Mouse (Mus musculus) intestine, embryonic 16.5 days (tissue): ENCODE measurements at regions not wholly inside any gene's neighbourhood (a gene's known extent, or its start where the extent isn't known, plus 50 kb on each side); places are given as distances from the start of the nearest gene placed in this dataset.

Experiments used
- ATAC-seq: fragments of 200-750 bp; cut with Nextera tagmentation; 2 replicates; pipeline ENCODE4 v1.8.0; 2017; ENCODE audit warnings: moderate TSS enrichment, moderate library complexity
- H3K27ac ChIP-seq: fragments of 300-500 bp; sonication (generic); 2 replicates; pipeline ENCODE4 v1.5.1; 2014; ENCODE audit warnings: mild to moderate bottlenecking, low read length
- H3K27me3 ChIP-seq: fragments of 300-500 bp; sonication (generic); replicated peaks from 2 replicates; pipeline ENCODE4 v1.6.1; 2014; ENCODE audit warnings: low read length, control low read depth, mixed read lengths; ENCODE audit not compliant: control insufficient read depth, insufficient read depth
- H3K36me3 ChIP-seq: fragments of 300-500 bp; sonication (generic); 2 replicates; pipeline ENCODE4 v1.6.1; 2014; ENCODE audit warnings: low read length, control low read depth; ENCODE audit not compliant: control insufficient read depth, insufficient read depth
- H3K4me1 ChIP-seq: fragments of 300-500 bp; sonication (generic); 2 replicates; pipeline ENCODE4 v1.6.1; 2014; ENCODE audit warnings: low read length, control low read depth, mixed read lengths; ENCODE audit not compliant: control insufficient read depth, insufficient read depth
- H3K4me2 ChIP-seq: fragments of 300-500 bp; sonication (generic); 2 replicates; pipeline ENCODE4 v1.6.1; 2014; ENCODE audit warnings: low read depth, low read length, control low read depth
- H3K4me3 ChIP-seq: fragments of 300-500 bp; sonication (generic); 2 replicates; pipeline ENCODE4 v1.5.1; 2014; ENCODE audit warnings: mild to moderate bottlenecking, low read length
- H3K9ac ChIP-seq: fragments of 300-500 bp; sonication (generic); 2 replicates; pipeline ENCODE4 v1.6.1; 2014; ENCODE audit warnings: low read depth, low read length
- H3K9me3 ChIP-seq: fragments of 300-500 bp; sonication (generic); 2 replicates; pipeline ENCODE4 v1.6.1; 2016; ENCODE audit warnings: low read length, control low read depth; ENCODE audit not compliant: control insufficient read depth
- WGBS: fragments of 180-500 bp; shearing (Covaris S2); extraction: QIAGEN DNeasy Blood & Tissue Kit; methylation state at CpG from one replicate; pipeline ENCODE4 v1.1.7; 2014; 5-methylcytosine and 5-hydroxymethylcytosine counted together

DNA sequence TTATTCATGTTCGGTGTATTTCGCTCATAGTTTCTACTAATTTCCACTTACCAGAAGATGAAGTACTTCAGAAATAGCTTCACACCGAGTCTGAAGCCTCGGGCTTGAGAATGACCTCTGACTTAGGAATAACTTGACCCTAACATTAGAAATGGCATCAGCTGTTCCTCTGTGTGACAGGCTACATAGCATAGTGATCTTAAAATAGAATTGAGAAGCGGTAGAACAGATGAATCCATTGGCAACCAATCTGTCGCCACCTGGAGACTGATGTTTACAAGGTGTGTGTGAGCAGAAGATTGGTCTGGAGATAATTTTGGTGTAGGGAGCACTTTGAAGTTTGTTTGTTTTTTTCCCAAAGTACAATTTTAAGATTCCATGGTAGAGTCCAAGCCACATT lies 60.9 kb upstream of the Ahi1 start:
- Histone ChIP-seq H3K27ac (no peak overlapping the region), H3K4me3 (no peak overlapping the region), H3K9me3 (no peaks in the 10 kb centered on the region), H3K4me2 (no peak overlapping the region), H3K27me3 (no peaks in the 10 kb centered on the region), H3K36me3 (no peaks in the 10 kb centered on the region), H3K9ac (no peak overlapping the region), H3K4me1 (no peaks in the 10 kb centered on the region)
- 71% methylated on average over 6 of the region's 6 CpGs for WGBS
- ATAC-seq: no peak

GRCm38 (mm10) chr10:20883618-20884017 lies 68.7 kb upstream of the Ahi1 start:
- Histone ChIP-seq H3K4me2 (no peak overlapping the region), H3K9ac (no peak overlapping the region), H3K36me3 (no peaks in the 10 kb centered on the region), H3K4me1 (no peaks in the 10 kb centered on the region), H3K27me3 (no peaks in the 10 kb centered on the region), H3K9me3 (no peaks in the 10 kb centered on the region), H3K27ac (no peak overlapping the region), H3K4me3 (no peak overlapping the region)
- WGBS: 90% methylated on average over 5 of the region's 5 CpGs
- no peak for ATAC-seq

- Histone ChIP-seq H3K36me3 (no peaks in the 10 kb centered on the region), H3K27me3 (no peaks in the 10 kb centered on the region), H3K4me3 (no peak overlapping the region), H3K4me2 (no peak overlapping the region), H3K27ac (no peak overlapping the region), H3K9me3 (no peaks in the 10 kb centered on the region), H3K9ac (no peak overlapping the region), H3K4me1 (no peaks in the 10 kb centered on the region)
- WGBS: 88% methylated on average over 8 of the region's 8 CpGs
- ATAC-seq: no peak
Measured at GRCm38 (mm10) chr10:20882599-20882998, 69.7 kb upstream of the Ahi1 start.

DNA sequence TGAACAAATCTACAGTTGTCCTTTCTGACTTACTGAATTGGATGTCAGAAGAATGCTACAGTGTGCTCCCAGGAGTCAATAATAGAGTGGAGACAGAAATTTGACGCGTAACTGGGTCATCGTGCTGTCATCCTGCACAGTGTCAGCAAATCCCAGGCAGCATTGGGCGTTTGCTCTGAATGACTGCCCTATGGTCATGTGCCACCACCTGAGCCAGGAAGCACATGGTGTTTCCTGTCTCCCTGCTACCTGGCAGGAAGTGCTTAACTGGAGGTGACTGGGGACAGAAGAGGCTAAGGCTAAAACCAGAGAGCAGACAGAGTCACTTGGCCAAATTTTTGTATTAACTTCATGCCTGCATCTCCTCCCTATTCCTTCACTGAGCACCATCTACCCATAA lies 72.1 kb upstream of the Ahi1 start:
- Histone ChIP-seq H3K27ac (no peak overlapping the region), H3K36me3 (no peaks in the 10 kb centered on the region), H3K4me1 (no peaks in the 10 kb centered on the region), H3K9me3 (no peaks in the 10 kb centered on the region), H3K4me3 (no peak overlapping the region), H3K9ac (no peak overlapping the region), H3K4me2 (no peak overlapping the region), H3K27me3 (no peaks in the 10 kb centered on the region)
- 89% methylated on average over 4 of the region's 4 CpGs for WGBS
- no peak for ATAC-seq

- H3K4me3 ChIP-seq: no peak overlapping the region
- H3K4me1 ChIP-seq: no peaks in the 10 kb centered on the region
- no peak overlapping the region for H3K4me2 ChIP-seq
- H3K9ac ChIP-seq: no peak overlapping the region
- no peaks in the 10 kb centered on the region for H3K27me3 ChIP-seq
- no peaks in the 10 kb centered on the region for H3K9me3 ChIP-seq
- no peak overlapping the region for H3K27ac ChIP-seq
- no peak for ATAC-seq
- no peaks in the 10 kb centered on the region for H3K36me3 ChIP-seq
- WGBS: 75% methylated on average over 8 of the region's 8 CpGs
Measured at GRCm38 (mm10) chr10:20879482-20879881, 72.9 kb upstream of the Ahi1 start.

GRCm38 (mm10) chr10:20867076-20867475 lies 85.3 kb upstream of the Ahi1 start:
- Histone ChIP-seq H3K36me3 (no peaks in the 10 kb centered on the region), H3K9ac (no peak overlapping the region), H3K27ac (no peak overlapping the region), H3K27me3 (no peaks in the 10 kb centered on the region), H3K4me1 (no peaks in the 10 kb centered on the region), H3K4me3 (no peak overlapping the region), H3K9me3 (no peaks in the 10 kb centered on the region), H3K4me2 (no peak overlapping the region)
- WGBS: 84% methylated on average over 12 of the region's 12 CpGs
- ATAC-seq: no peak

GRCm38 (mm10) chr10:20865031-20865430 lies 87.3 kb upstream of the Ahi1 start:
- Histone ChIP-seq H3K4me2 (no peak overlapping the region), H3K36me3 (no peaks in the 10 kb centered on the region), H3K4me1 (no peaks in the 10 kb centered on the region), H3K27ac (no peak overlapping the region), H3K9me3 (peaks cover 4% of the 10 kb centered on the region), H3K9ac (no peak overlapping the region), H3K27me3 (no peaks in the 10 kb centered on the region), H3K4me3 (no peak overlapping the region)
- ATAC-seq: no peak
- WGBS: 75% methylated on average over 4 of the region's 4 CpGs

DNA sequence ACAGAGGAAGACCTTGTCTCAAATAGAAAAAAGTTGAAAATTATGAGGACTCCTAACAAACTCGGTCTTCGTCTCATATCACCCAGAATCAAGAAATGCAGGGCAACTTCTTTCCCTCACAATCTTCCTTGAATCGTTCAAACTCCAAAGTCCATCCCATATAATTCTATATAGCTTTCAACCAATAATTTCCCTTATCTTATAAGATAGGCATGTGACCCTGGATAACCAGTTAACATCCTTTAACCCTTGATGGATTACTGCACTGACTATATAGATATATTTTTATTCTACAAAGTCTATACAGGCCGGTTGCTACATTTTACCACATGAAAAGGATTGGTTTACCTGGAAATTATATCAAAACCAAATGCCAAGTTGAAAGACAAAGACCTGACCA lies 94.9 kb upstream of the Ahi1 start:
- no peak overlapping the region for H3K9ac ChIP-seq
- H3K4me2 ChIP-seq: no peak overlapping the region
- no peak overlapping the region for H3K4me3 ChIP-seq
- peak overlapping the region; percentile 37; the same call in 1 of the 2 replicates for H3K27ac ChIP-seq
- H3K9me3 ChIP-seq: peaks cover 4% of the 10 kb centered on the region
- no peaks in the 10 kb centered on the region for H3K36me3 ChIP-seq
- H3K4me1 ChIP-seq: no peaks in the 10 kb centered on the region
- ATAC-seq: peak; percentile 62; the same call in 1 of the 2 replicates
- WGBS: 69% methylated on average over 4 of the region's 4 CpGs
- no peaks in the 10 kb centered on the region for H3K27me3 ChIP-seq

DNA sequence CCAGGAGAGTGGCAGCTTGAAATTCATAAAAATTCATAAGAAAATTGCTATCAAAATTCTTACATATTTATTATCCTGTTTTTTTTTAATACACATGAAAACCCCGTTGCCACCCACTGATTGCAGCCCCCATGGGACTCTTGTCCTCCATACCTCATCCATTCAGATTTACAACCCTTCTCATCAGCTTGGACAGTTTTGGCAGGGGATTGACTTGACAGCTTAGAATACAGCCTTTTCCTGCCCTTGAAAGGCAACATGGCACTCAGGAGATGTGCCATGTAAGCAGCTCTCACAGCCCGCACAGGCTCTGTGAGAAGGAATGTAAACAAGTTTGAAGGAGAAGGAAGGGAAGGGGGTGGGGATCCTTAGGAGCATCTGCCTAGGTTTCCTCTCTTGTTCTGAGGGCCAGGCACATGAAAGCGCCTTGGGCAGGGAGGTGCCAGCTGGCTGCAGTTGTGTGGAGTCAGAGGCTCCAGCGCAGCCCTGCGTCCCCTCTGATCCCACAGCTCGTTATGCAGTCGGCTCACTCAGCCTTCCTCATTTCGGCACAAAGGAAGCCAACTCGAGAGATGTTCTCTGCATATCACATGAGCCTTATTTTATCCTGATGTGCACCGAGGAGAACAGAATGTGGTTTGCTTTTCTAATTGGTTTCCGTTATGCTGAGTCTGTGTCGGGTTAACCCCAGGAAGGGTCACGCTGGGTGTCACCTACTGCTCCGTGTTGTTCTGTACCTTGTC lies 97.6 kb upstream of the Ahi1 start:
- 27% methylated on average over 14 of the region's 14 CpGs for WGBS
- peak; percentile 67 for ATAC-seq
- no peak overlapping the region for H3K9ac ChIP-seq
- H3K27me3 ChIP-seq: no peaks in the 10 kb centered on the region
- H3K9me3 ChIP-seq: no peaks in the 10 kb centered on the region
- no peak overlapping the region for H3K27ac ChIP-seq
- H3K4me1 ChIP-seq: no peaks in the 10 kb centered on the region
- H3K4me2 ChIP-seq: peak overlapping the region; percentile 30
- H3K36me3 ChIP-seq: no peaks in the 10 kb centered on the region
- no peak overlapping the region; the same call in 1 of the 2 replicates for H3K4me3 ChIP-seq

DNA sequence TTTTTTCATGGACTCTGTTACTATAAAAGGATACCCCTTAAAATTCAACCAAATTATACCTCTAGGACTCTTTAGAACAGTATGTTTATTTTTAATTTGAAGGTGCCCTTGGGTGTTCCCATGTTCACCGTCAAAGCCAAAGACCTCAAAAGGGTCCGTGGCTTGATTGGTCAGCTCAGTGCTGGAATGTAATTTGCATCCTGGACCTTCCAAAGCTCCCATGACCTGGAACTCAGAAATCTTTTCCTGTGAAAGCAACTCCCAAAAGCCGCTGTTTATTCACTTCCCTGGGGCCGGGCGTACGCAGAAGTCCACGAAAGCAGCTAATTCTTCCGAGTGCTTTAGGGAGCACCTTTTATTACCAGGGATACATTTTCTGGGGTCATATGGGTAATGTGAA lies 105.1 kb upstream of the Ahi1 start:
- H3K36me3 ChIP-seq: no peaks in the 10 kb centered on the region
- no peak overlapping the region for H3K9ac ChIP-seq
- no peak overlapping the region for H3K4me2 ChIP-seq
- no peaks in the 10 kb centered on the region for H3K4me1 ChIP-seq
- ATAC-seq: no peak
- 87% methylated on average over 8 of the region's 8 CpGs for WGBS
- no peaks in the 10 kb centered on the region for H3K9me3 ChIP-seq
- no peak overlapping the region for H3K4me3 ChIP-seq
- no peaks in the 10 kb centered on the region for H3K27me3 ChIP-seq
- H3K27ac ChIP-seq: no peak overlapping the region
